Mouse (Mus musculus) lung, postnatal 36 days (tissue): ENCODE measurements around the gene Vmn1r219.
A peak's percentile ranks its signal among the peaks of the same experiment; 100 is the strongest.
"Not testable (repeated sequence)": the region's sequence is repeated elsewhere in the genome, so short reads cannot be mapped to it uniquely, and the experiment has no call there.

Experiments
- DNase-seq: peaks from one replicate; pipeline ENCODE4 v3.0.0; 2022; ENCODE audit warnings: mixed read lengths

The Vmn1r219 gene

GRCm38 (mm10) chr13:23159012-23159411, at the start of gene Vmn1r219:
TSS of gene Vmn1r219 (plus strand) at chr13:23159312.
- DNase-seq = no peak

- DNase-seq = not testable (repeated sequence)
Observed at GRCm38 (mm10) chr13:23118126-23118525, 41.0 kb upstream of the Vmn1r219 start, which contains the start of gene Vmn1r217. TSS of gene Vmn1r217 (minus strand) at chr13:23118226.

GRCm38 (mm10) chr13:23120611-23121010, 38.5 kb upstream of the Vmn1r219 start:
- DNase-seq = no peak

GRCm38 (mm10) chr13:23133099-23133498, 26.0 kb upstream of the Vmn1r219 start, which contains the start of gene Vmn1r218:
TSS of gene Vmn1r218 (plus strand) at chr13:23133155.
- DNase-seq = no peak

- no peak for DNase-seq
Observed at GRCm38 (mm10) chr13:23133501-23133900, 25.6 kb upstream of the Vmn1r219 start.

- DNase-seq = no peak
Observed at GRCm38 (mm10) chr13:23138880-23139279, 20.2 kb upstream of the Vmn1r219 start.

GRCm38 (mm10) chr13:23157848-23158247, 1.3 kb upstream of the Vmn1r219 start:
- peak; percentile 2 for DNase-seq

- DNase-seq = peak; percentile 31
Observed at GRCm38 (mm10) chr13:23166471-23166870, 7.4 kb downstream of the Vmn1r219 start.

- no peak for DNase-seq
Observed at GRCm38 (mm10) chr13:23187875-23188274, 28.8 kb downstream of the Vmn1r219 start, which contains the start of gene Vmn1r220. TSS of gene Vmn1r220 (minus strand) at chr13:23187975.

GRCm38 (mm10) chr13:23203885-23204284, 44.8 kb downstream of the Vmn1r219 start:
- not testable (repeated sequence) for DNase-seq

GRCm38 (mm10) chr13:23213827-23214226, 54.7 kb downstream of the Vmn1r219 start, which contains the start of gene Vmn1r221:
TSS of gene Vmn1r221 (plus strand) at chr13:23214127.
- DNase-seq = not testable (repeated sequence)
